Mouse (Mus musculus) left cerebral cortex, postnatal 25 days (tissue): ENCODE results near the gene Tesk1. TPM values are rescaled to one million over a fixed set of nuclear protein-coding genes. Genes with fewer than 3 reads are reported as not detected.

Experiments used
- DNase-seq, 2 experiments: peaks; one replicate each; pipeline ENCODE4 v3.0.0; 2022; ENCODE audit warnings: low spot score in 2 of 2, mixed read lengths in 1 of 2
- intact Hi-C: fragments of 180-260 bp; cut with DNase I; formaldehyde crosslinking; loops from one replicate; pipeline ENCODE4 v1.15.1; 2025
- total RNA-seq, 2 experiments: library from RNA; stranded (reverse); gene quantifications; 2 replicates each; pipeline ENCODE4 v1.2.3; 2021

Gene Tesk1
- total RNA-seq, result 10 to 100 TPM; 86.6 to 87.1 TPM

DNA sequence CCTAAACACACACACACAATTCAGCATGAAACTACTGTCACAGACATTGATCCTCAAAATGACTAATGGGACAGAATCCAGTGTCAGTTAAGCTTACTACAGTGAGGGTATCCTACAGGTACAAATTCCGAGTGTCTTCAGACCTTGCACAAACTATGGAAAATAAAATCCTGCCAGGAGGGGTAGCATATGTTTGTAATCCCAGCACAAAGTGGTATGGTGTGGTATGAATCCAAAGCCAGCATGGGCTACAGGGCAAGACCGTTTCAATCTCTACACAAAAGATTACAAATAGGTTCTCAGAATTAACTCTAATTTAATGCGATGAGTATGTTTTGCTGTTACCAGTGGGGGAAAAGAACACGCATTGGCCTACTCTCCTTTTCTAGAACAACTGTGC, at the start of gene Tesk1:
Tesk1 (plus strand) TSS at position 301 of the 400 bp plus-strand sequence.
- intact Hi-C loops, result loop anchor here (1.0 to 5.0 kb wide), 6 partner anchors 37 to 215 kb away; partner anchors contain the start of genes Gba2, Hint2 and Rgp1
- DNase-seq, result no peak

DNA sequence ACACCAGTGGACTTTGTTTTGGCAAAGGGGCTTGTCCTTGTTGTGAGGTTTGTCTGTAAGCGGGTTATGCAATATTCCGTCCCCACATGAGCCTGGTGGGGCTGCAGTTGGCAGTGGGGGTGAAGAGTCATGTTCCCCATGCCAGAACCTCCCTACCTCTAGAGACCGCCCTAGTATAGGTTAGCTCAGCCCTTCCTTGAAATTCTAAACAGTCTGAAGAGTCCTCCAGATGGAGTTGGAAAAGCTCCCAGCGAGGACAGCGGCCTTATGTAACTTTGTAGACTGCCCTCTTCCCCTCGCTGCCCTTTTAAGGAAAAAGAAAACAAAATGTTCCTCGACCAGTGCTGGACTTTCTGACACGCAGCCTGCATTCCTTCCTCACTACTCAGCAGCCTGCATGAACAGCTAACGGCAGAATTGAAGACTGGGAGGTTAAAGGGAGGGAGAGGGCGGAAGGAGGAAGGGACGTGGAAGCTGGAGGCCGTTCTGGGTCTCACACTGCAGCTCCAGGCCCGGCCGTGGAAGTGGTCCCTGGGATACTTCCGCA, 47.3 kb upstream of the Tesk1 start:
- intact Hi-C loops, result no loop called here
- DNase-seq, result no peak

DNA sequence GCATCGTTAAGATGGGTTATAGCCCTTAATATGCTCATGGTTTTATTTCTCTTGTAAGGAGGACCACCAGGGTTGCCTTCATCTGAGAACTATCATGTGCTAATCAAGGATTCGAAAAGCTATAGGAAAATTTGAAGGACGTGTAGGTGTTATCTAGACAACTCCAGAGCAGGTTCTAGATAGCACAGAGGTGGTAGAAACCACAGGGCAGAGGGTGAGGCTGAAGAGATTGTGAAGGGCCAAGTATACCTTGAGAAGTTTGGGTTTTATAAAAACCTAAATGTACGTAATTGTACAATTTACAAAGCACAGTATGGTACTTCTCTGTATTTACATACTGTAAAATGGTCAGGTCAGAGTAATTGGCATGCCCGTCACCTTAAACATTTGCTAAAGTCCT, 46.6 kb upstream of the Tesk1 start:
- DNase-seq, result no peak
- intact Hi-C loops, result no loop called here

DNA sequence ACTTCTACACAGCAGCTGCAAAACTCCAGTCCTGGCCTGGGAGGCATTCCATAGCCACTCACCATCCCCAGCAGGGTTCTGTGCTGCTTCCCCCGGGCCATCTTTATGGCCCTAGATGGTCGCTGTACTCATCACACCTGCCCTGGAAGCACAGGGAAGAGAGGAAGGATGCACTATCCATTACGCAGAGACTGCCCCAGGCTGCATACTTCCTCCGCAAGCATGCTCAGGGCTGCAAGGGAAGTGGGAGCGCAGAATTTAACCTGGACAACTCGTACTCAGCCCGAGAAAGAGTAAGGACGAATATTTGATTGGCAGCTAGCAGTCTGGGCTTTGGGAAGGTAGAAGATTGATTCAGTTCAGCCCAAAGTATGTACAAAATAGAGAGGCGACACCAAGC, 45.9 kb upstream of the Tesk1 start:
- intact Hi-C loops, result no loop called here
- DNase-seq, result no peak

DNA sequence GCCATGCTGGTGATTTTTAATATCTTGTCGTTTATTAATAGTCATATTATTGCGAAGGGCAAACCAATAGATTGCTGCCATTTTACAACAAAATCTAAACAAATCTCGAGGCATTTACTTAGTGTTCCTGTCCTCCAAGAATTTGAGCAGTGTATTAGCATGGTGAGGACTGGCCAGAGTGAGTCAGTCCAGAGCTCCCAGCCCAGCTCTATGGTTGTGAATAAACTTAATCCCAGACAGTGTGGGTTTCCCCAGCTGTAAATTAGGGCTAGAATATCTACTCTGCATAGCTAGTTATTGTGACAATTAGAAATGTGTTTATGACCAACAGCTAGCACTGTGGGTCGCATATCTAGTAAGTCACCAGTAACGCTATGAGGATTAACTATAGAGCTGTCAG, 45.4 kb upstream of the Tesk1 start:
- DNase-seq, result no peak
- intact Hi-C loops, result no loop called here

- intact Hi-C loops, result no loop called here
- no peak for DNase-seq
Observed at GRCm38 (mm10) chr4:43398014-43398413, 43.7 kb upstream of the Tesk1 start.

DNA sequence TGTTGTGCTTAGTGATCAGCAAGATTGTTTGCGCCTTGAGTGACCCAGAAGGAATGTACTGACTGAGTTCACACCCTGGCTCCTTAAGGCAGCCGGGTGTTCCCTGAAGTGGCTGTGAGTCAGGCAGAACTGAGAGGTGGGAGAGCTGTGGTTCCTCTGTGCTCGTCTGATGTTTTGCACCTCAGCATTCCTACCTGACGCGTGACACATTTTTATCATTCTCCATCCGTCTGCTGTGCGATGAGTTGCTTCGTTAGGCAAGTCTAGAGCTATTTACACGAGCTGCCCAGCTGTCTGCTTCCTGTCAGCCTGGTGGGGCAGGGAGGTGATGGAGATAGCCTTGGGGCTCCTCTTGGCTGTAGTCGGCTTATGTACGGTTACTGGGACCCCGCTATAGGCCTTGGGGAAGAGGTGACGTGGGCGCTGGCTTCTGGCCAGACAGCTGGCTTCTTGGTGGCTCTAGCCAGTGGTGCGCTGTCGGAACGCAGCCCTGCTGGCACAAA, 42.9 kb upstream of the Tesk1 start:
- intact Hi-C loops, result no loop called here
- DNase-seq, result peak in 1 of 2 experiments; percentile 57

- DNase-seq, result no peak
- intact Hi-C loops, result no loop called here
Observed at GRCm38 (mm10) chr4:43399391-43400131, 42.2 kb upstream of the Tesk1 start.

DNA sequence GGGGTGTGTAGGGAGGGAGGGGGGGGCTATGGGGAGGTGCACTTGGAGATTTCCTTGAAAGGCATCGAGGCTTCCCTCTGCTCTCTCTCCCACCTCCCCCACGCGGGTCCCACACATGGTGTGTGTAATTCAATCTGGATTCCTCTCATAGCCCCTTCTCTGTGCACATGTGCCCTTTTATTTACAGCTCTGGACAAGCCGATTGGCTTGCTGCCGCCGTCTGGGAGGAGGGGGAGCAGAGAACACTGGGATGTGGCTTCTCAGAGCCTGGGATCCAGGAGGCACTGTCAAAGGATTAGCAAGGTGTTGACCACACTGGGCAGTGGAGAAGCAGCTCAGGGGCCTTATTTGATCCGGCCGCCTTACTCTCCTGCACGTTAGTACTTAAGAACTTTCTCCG, 40.8 kb upstream of the Tesk1 start:
- intact Hi-C loops, result no loop called here
- DNase-seq, result no peak

DNA sequence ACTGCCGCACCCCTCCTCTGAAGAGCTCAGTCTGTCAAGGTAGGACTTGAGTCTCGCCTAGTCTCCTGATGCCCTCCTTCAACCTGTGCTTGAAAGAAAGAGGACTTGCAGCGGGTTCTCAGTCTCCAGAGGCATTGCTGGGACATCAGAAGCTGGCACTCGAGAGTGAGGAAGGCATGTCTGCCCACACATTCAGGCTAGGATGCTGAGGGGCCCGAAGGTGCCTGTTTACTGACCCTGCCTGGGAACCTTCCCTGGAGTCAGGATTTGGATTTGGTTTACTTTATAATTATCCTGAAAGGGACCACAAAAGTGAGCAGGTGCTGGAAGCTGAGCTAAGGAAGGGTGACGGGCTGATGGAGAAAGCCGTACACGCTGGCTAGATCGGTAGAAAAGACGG, 40.3 kb upstream of the Tesk1 start:
- intact Hi-C loops, result no loop called here
- no peak for DNase-seq

DNA sequence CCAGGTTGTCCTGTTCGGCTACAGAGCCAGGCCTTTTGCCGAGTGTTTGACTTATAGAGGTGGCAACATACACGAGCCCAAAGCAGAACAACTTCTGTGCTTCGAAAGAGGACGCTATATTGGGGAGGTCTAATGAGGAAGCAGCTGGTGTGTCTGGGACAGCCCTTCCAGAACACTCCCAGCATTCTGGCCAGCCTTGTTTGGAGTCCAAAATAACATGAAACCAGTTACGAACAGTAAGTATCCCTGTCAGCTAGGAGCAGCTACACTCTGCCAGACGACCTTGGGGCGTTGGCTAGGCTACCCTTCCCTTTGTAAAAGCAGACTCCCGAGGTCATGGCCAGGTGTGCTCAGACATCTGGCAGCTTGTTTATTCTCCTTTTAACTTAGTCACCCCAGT, 39.5 kb upstream of the Tesk1 start:
- intact Hi-C loops, result no loop called here

DNA sequence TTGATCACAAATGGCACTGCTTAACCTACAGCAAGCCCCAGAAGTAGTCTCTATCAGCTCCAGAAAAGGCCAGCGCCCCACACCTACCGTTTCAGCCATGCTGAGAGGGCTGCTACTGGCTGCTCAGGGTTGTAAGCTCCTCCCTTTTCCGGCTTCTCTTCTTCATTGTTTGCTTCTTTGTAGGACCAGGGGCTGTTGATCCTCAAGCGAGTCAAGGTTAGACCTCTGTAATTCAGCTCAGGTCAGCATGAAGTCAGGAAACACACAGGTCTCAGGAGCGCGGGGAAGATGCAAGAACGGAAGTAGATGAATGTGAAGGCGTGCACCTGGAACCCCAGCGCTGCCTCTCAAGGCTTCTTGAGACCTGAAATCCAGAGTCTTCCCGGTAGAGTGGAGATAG, 37.0 kb upstream of the Tesk1 start:
- no peak for DNase-seq
- intact Hi-C loops, result no loop called here

More for the DNA sequence above, 39.5 kb upstream of the Tesk1 start:
- DNase-seq, result no peak

DNA sequence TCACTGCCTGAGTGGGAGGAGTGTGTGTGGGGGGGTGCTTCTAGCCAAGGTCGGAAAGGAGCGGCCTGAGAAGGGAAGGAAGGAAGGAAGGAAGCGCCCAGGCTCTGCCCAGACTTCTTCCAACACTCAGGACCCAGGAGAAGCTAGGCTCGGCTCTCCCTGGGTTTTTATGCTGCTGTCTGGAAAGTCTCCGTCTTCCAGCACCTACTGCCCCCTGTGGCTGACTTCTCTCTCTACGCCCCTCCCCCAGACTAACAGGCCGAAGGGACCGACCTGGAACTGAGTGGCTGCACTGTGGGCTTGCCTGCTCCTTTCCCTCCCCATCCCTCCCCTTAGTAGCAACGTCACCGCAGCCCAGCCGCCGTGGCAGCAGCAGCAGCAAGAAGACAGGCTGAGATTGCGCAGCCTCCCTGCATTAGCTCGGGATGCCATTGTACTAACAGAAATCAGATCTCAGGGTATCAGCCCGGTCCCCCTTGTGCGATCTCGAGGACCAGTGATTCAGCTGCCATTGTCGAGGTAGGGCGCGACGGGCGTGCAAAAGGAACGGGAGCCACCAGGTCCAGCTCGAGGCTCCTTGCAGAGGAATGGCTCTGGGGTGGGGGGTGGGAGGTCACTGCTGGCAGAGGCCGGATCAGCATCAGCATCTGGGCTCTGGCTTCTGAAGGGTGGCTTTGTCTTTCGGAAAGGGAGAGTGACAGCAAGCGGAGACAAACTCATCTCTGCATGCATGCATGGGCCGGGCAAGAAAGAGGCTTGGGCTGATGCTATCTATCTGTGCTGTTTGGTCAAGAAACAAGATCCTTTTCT, 35.4 kb upstream of the Tesk1 start:
- intact Hi-C loops, result loop anchor here (2.0 kb wide), 1 partner anchor 24 kb away; no protein-coding TSS in a partner anchor

GRCm38 (mm10) chr4:43407071-43407920, 34.4 kb upstream of the Tesk1 start:
- intact Hi-C loops, result loop anchor here (2.0 kb wide), 1 partner anchor 24 kb away; no protein-coding TSS in a partner anchor
- no peak for DNase-seq

More for the DNA sequence above, 35.4 kb upstream of the Tesk1 start:
- DNase-seq, result peak; percentile 71 to 84

GRCm38 (mm10) chr4:43414761-43415160, 27.0 kb upstream of the Tesk1 start:
- intact Hi-C loops, result no loop called here
- DNase-seq, result no peak

DNA sequence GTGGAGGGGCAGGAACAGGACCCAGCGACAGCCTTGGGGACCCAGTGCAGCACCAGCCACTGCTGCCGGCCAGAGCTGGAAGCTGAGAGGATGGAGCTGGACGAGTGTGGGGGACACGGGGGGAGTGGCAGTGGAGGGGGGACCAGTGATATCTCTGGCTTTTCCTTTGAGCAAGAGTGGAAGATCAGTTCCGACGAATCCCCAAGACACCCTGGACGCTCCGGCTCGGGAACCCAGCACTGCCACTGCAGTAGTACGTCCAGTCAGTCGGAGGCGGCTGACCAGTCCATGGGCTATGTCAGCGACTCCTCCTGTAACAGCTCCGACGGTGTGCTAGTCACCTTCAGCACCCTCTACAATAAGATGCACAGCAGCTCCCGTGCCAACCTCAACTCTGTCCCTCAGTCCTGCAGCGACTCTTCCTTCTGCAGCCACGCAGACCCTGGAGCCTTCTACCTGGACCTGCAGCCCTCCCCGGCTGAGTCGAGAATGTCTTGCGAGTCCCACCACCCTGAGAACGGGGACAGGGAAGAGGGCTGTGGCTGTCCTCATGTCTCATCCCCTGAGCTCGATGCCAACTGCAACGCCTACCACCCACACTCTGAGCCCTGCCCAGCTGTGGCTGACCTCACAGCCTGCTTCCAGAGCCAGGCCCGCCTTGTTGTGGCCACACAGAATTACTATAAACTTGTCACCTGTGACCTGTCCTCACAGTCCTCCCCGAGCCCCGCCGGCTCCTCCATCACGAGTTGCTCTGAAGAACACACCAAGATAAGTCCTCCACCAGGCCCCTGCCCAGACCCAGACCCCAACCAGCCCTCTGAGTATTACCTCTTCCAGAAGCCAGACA, 26.3 kb upstream of the Tesk1 start:
- DNase-seq, result no peak
- intact Hi-C loops, result no loop called here

DNA sequence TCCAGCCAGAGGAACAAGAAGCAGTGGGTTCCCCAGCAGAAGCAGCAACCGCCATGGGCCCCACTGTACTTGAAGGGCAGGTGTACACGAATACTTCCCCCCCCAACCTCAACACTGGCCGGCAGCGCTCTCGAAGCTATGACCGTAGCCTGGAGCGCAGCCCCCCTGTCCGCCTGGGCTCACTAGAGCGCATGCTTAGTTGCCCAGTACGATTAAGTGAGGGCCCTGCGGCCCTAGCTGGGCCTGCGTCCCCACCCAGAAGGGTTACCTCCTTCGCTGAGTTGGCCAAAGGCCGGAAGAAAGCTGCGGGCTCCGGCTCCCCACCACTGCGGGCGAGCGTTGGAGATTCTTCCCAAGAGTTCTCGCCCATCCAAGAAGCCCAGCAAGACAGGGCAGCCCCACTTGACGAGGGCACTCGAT, 25.7 kb upstream of the Tesk1 start:
- DNase-seq, result no peak
- intact Hi-C loops, result no loop called here

DNA sequence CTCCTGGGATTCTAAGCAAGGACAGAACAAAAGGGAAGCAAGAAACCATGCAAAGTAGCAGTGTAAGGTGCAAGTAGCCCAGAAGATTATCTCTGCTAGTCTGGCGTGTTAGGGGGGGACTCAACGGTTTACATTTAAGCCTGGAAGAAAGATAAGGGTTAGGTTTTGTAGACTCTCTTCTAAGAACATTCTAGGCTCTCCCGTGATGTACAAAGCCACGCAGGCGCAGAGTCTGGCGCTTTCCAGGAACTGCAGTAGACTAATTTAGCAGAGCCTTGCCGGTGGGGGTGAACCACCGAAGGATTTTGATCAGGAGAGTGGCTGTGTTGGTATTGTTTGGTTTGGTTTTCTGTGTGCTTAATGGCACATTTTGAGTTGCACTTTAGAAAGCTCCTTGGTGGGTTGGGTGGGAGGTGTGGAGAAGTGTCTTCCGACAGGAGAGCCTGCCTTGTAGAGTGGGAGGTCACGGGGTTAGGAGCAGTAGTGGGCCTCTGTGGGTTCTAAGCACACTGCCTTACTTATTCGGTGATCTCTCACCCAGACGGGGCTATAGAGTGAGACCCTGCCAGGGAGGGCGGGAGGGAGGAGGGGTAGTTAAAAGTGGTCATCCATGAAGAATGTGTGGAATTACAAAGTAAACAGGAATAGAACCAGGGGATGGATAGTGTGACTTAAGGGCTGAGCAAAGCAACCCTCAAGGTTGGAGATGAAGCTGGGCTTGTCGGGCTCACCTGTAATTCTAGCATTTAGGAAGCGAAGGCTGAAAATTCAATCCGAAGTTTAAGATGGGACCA, 24.3 kb upstream of the Tesk1 start:
- peak in 1 of 2 experiments; percentile 48 for DNase-seq
- intact Hi-C loops, result no loop called here
